Mouse (Mus musculus) ES-E14 (cell line): ENCODE data around the gene Cngb1.

Experiments
- CHD2 ChIP-seq: IDR thresholded peaks from 2 replicates; pipeline ENCODE4 v1.6.1; 2014; ENCODE audit warnings: mild to moderate bottlenecking, low read depth, low read length, inconsistent platforms
- HCFC1 ChIP-seq: IDR thresholded peaks from 2 replicates; pipeline ENCODE4 v1.6.1; 2012; ENCODE audit warnings: low read length, inconsistent platforms, borderline replicate concordance; ENCODE audit not compliant: insufficient read depth
- ZC3H11A ChIP-seq: IDR thresholded peaks from 2 replicates; pipeline ENCODE4 v1.6.1; 2012; ENCODE audit warnings: low read depth, mild to moderate bottlenecking, inconsistent platforms, low read length, borderline replicate concordance
- ZNF384 ChIP-seq: IDR thresholded peaks from 2 replicates; pipeline ENCODE4 v1.6.1; 2012; ENCODE audit warnings: low read depth, low read length, inconsistent platforms

DNA sequence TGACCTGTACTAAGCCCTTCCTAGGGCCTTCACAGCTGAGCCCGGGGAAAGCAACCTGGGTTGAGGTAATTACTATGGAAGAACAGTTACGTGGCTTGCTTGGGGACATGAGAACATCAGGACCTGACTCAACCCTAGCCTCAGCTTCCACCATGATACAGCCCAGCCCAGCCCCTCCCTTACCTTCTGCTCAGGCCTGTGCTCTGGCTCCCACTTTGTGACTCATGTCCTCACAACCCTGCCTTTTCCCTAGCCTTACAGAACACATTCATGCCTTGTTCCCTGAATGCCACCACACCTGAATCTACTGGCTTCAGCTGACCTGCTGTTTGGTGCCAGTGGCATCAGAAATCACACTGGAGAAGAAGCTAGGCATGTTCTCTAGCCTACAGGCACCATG lies 42.0 kb upstream of the Cngb1 start:
- TF ChIP-seq ZC3H11A (no peak), ZNF384 (no peak), HCFC1 (no peak), CHD2 (no peak)
